Mouse (Mus musculus) cerebellum, adult 8-10 months (tissue): ENCODE measurements around the gene Nop10.
A peak's percentile ranks its signal among the peaks of the same experiment; 100 is the strongest.

ENCODE experiments used
- DNase-seq: peaks from one replicate; pipeline ENCODE4 v3.0.0; 2022

Nop10 gene

GRCm38 (mm10) chr2:112261748-112262653, at the start of gene Nop10:
Gene Nop10 (plus strand): TSS chr2:112261926.
- DNase-seq: peak; percentile 93

- no peak for DNase-seq
These were observed 45.7 kb upstream of the Nop10 start for GRCm38 (mm10) chr2:112215977-112216376.

- DNase-seq: no peak
These were observed 44.1 kb upstream of the Nop10 start for GRCm38 (mm10) chr2:112217614-112218013.

GRCm38 (mm10) chr2:112220880-112221279, 40.8 kb upstream of the Nop10 start:
- DNase-seq: no peak

- DNase-seq: no peak
These were observed 39.1 kb upstream of the Nop10 start for GRCm38 (mm10) chr2:112222607-112223006.

- DNase-seq: no peak
These were observed 37.4 kb upstream of the Nop10 start for GRCm38 (mm10) chr2:112224356-112224755.

- DNase-seq: no peak
These were observed 29.1 kb upstream of the Nop10 start for GRCm38 (mm10) chr2:112232623-112233022.

- no peak for DNase-seq
These were observed 25.1 kb upstream of the Nop10 start for GRCm38 (mm10) chr2:112236620-112237019.

GRCm38 (mm10) chr2:112238006-112238405, 23.7 kb upstream of the Nop10 start:
- DNase-seq: no peak

GRCm38 (mm10) chr2:112239212-112239934, 22.4 kb upstream of the Nop10 start, which contains the start of gene Lpcat4:
Gene Lpcat4 (plus strand): TSS chr2:112239468.
- DNase-seq: peak; percentile 91

GRCm38 (mm10) chr2:112239935-112240721, 21.6 kb upstream of the Nop10 start:
- DNase-seq: peak; percentile 48

GRCm38 (mm10) chr2:112241787-112242186, 19.9 kb upstream of the Nop10 start:
- no peak for DNase-seq

GRCm38 (mm10) chr2:112245307-112245706, 16.4 kb upstream of the Nop10 start:
- DNase-seq: no peak

GRCm38 (mm10) chr2:112246193-112246592, 15.5 kb upstream of the Nop10 start:
- no peak for DNase-seq

GRCm38 (mm10) chr2:112247323-112247722, 14.4 kb upstream of the Nop10 start:
- DNase-seq: no peak

GRCm38 (mm10) chr2:112249780-112250453, 11.8 kb upstream of the Nop10 start:
- DNase-seq: no peak

GRCm38 (mm10) chr2:112254675-112255515, 6.8 kb upstream of the Nop10 start:
- DNase-seq: no peak

- DNase-seq: no peak
These were observed 2.3 kb upstream of the Nop10 start, which contains the start of gene Nutm1 for GRCm38 (mm10) chr2:112259241-112259962. Gene Nutm1 (minus strand): TSS chr2:112259291.

- no peak for DNase-seq
These were observed 1.1 kb downstream of the Nop10 start for GRCm38 (mm10) chr2:112262779-112263295.

GRCm38 (mm10) chr2:112264364-112264763, 2.6 kb downstream of the Nop10 start:
- DNase-seq: no peak
